Comparison of ENCODE assay signal across 23 mouse cellular contexts in genomic region chr14:47665061-47665778, GRCm38 (mm10). TPM values are rescaled to one million over a fixed set of nuclear protein-coding genes. Genes with fewer than 3 reads are reported as not detected.
DNase-seq lines count a peak whose midpoint lies in the region; ATAC-seq and TF ChIP-seq lines count a peak whose summit lies in the region.
"Had no signal": no experiment of that assay in that cellular context is flagged by ENCODE, and none has a peak within 500 bp of the region (broad histone marks: within the 10 kb centered on the region; RNA-seq: fewer than 3 reads in every experiment).

No protein-coding gene starts in this region.

- no peak for TF ChIP-seq CTCF in gastrocnemius, adult 2 months (IDR thresholded peaks at IDR 0.05)

- H3K9ac ChIP-seq in liver, embryonic 13.5 days = no peak overlapping the region
- H3K9ac ChIP-seq in liver, embryonic 16.5 days (ENCODE audit: low read depth, low read length) = no peak overlapping the region
- H3K9ac ChIP-seq in heart, embryonic 12.5 days = no peak overlapping the region
- H3K9ac ChIP-seq: forebrain, embryonic 15.5 days; hindbrain, embryonic 13.5 days; lung, embryonic 15.5 days; midbrain, embryonic 15.5 days; neural tube, embryonic 12.5 days had no signal

- H3K4me3 ChIP-seq in gastrocnemius, adult 2 months = no peak overlapping the region
- H3K4me3 ChIP-seq in liver, embryonic 13.5 days (replicated peaks) = no peak overlapping the region
- no peak overlapping the region for H3K4me3 ChIP-seq in liver, embryonic 16.5 days (ENCODE audit: low read depth, low read length)
- H3K4me3 ChIP-seq in heart, embryonic 12.5 days = no peak overlapping the region
- H3K4me3 ChIP-seq: forebrain, embryonic 15.5 days; heart, adult 2 months; hindbrain, embryonic 13.5 days; lung, embryonic 15.5 days; midbrain, embryonic 15.5 days; neural tube, embryonic 12.5 days had no signal

- WGBS in liver, embryonic 13.5 days (ENCODE audit: insufficient replicate concordance) = 70% methylated on average over 5 of the region's 5 CpGs
- 66% methylated on average over 5 of the region's 5 CpGs for WGBS in liver, embryonic 16.5 days (ENCODE audit: insufficient replicate concordance)
- WGBS in heart, embryonic 12.5 days = 81% methylated on average over 5 of the region's 5 CpGs

- peaks cover 22% of the 10 kb centered on the region for H3K36me3 ChIP-seq in liver, embryonic 13.5 days
- no peaks in the 10 kb centered on the region for H3K36me3 ChIP-seq in liver, embryonic 16.5 days (ENCODE audit: control insufficient read depth, insufficient read depth)
- peaks cover 35% of the 10 kb centered on the region for H3K36me3 ChIP-seq in heart, embryonic 12.5 days
- H3K36me3 ChIP-seq: midbrain, embryonic 15.5 days had no signal

- no peak overlapping the region for H3K4me2 ChIP-seq in liver, embryonic 13.5 days
- H3K4me2 ChIP-seq in liver, embryonic 16.5 days (ENCODE audit: low read depth, low read length) = no peak overlapping the region
- H3K4me2 ChIP-seq in heart, embryonic 12.5 days = no peak overlapping the region
- H3K4me2 ChIP-seq: forebrain, embryonic 15.5 days; hindbrain, embryonic 13.5 days; lung, embryonic 15.5 days; midbrain, embryonic 15.5 days; neural tube, embryonic 12.5 days had no signal

- DNase-seq in gastrocnemius, adult 2 months = no peak
- no peak for DNase-seq in gastrocnemius, postnatal 14 days
- no peak for DNase-seq in liver, embryonic 13.5 days
- DNase-seq in liver = no peak
- no peak for DNase-seq in right cerebral cortex, adult 2 months (ENCODE audit: low spot score in 2 of 2)
- DNase-seq: adrenal gland, adult 8-10 months; cerebellum, adult 11-12 months; cerebellum, postnatal 10 days; embryo, embryonic 11 days; gastrocnemius, postnatal 36 days; heart, adult 2 months; kidney, postnatal 4 days; right cerebral cortex, postnatal 25 days; spleen, adult 18-20 months; thymus, postnatal 36 days had no signal

- ATAC-seq in liver, embryonic 13.5 days (ENCODE audit: low read depth) = peak; percentile 47
- ATAC-seq in liver, embryonic 16.5 days (ENCODE audit: low read depth) = peak; percentile 85
- ATAC-seq in heart, embryonic 12.5 days (ENCODE audit: insufficient number of reproducible peaks, low FRiP score) = no peak
- ATAC-seq: forebrain, embryonic 15.5 days; midbrain, embryonic 15.5 days had no signal

- H3K27me3 ChIP-seq in liver, embryonic 13.5 days = no peaks in the 10 kb centered on the region
- H3K27me3 ChIP-seq in liver, embryonic 16.5 days (ENCODE audit: control insufficient read depth, insufficient read depth, low read depth, low read length) = no peaks in the 10 kb centered on the region
- H3K27me3 ChIP-seq in heart, embryonic 12.5 days (replicated peaks) = no peaks in the 10 kb centered on the region
- H3K27me3 ChIP-seq: forebrain, embryonic 15.5 days; hindbrain, embryonic 13.5 days; lung, embryonic 15.5 days; midbrain, embryonic 15.5 days; neural tube, embryonic 12.5 days had no signal

- H3K9me3 ChIP-seq in liver, embryonic 13.5 days (replicated peaks) = no peaks in the 10 kb centered on the region
- H3K9me3 ChIP-seq in liver, embryonic 16.5 days (replicated peaks; ENCODE audit: control insufficient read depth, low read length) = no peaks in the 10 kb centered on the region
- no peaks in the 10 kb centered on the region for H3K9me3 ChIP-seq in heart, embryonic 12.5 days (replicated peaks)
- H3K9me3 ChIP-seq: forebrain, embryonic 15.5 days; hindbrain, embryonic 13.5 days; lung, embryonic 15.5 days; midbrain, embryonic 15.5 days; neural tube, embryonic 12.5 days had no signal

- intact Hi-C loops in gastrocnemius, adult 2 months (cut with DNase I) = loop anchor here (5.0 kb wide), 1 partner anchor 42 kb away; no protein-coding TSS in a partner anchor
- intact Hi-C loops in gastrocnemius, postnatal 14 days (cut with DNase I; ENCODE audit: low total_unique reads) = no loop called here

- 0 out of 2 replicates have a peak, but pooled peaks cover 3% of the 10 kb centered on the region for H3K4me1 ChIP-seq in liver, embryonic 13.5 days (replicated peaks)
- no peaks in the 10 kb centered on the region for H3K4me1 ChIP-seq in liver, embryonic 16.5 days (ENCODE audit: control insufficient read depth, low read depth, low read length)
- peaks cover 5% of the 10 kb centered on the region; the same call in 1 of the 2 replicates for H3K4me1 ChIP-seq in heart, embryonic 12.5 days (replicated peaks)
- H3K4me1 ChIP-seq: hindbrain, embryonic 13.5 days; lung, embryonic 15.5 days; midbrain, embryonic 15.5 days; neural tube, embryonic 12.5 days had no signal

- peak overlapping the region; percentile 88 for H3K27ac ChIP-seq in gastrocnemius, adult 2 months
- H3K27ac ChIP-seq in liver, embryonic 13.5 days = no peak overlapping the region
- H3K27ac ChIP-seq in liver, embryonic 16.5 days (ENCODE audit: low read length) = no peak overlapping the region
- H3K27ac ChIP-seq in heart, embryonic 12.5 days (ENCODE audit: poor library complexity, severe bottlenecking) = no peak overlapping the region
- H3K27ac ChIP-seq: forebrain, embryonic 15.5 days; heart, adult 2 months; hindbrain, embryonic 13.5 days; lung, embryonic 15.5 days; macrophage; midbrain, embryonic 15.5 days; neural tube, embryonic 12.5 days had no signal

RNA-seq across cellular contexts. Expression of gene Ktn1, which starts 17.0 kb away (rescaled TPM):
- total RNA-seq in gastrocnemius, adult 2 months (2021) = 100 to 1,000 TPM; 198 to 209 TPM
- 100 to 1,000 TPM; 108 to 113 TPM for total RNA-seq in gastrocnemius, postnatal 14 days (2021)
- polyA plus RNA-seq in liver, embryonic 13.5 days (2015; fragmentation: Nextera tagmentation; extraction: Ambion mirVana) = 14.0 and 20.2 TPM in 2 replicates
- 10.0 and 10.4 TPM in 2 replicates for polyA plus RNA-seq in liver, embryonic 16.5 days (2015; fragmentation: Nextera tagmentation; extraction: Ambion mirVana)
- polyA plus RNA-seq in heart, embryonic 12.5 days (2016; fragmentation: Nextera tagmentation; extraction: Ambion mirVana) = 93.5 and 102 TPM in 2 replicates
